8 mouse cellular contexts compared by ENCODE assay signal in genomic region chr11:48823536-48823972, GRCm38 (mm10). TPM values are rescaled to one million over a fixed set of nuclear protein-coding genes. Genes with fewer than 3 reads are reported as not detected.
A peak's percentile ranks its signal among the peaks of the same experiment; 100 is the strongest.
DNase-seq lines count a peak whose midpoint lies in the region; ATAC-seq and TF ChIP-seq lines count a peak whose summit lies in the region.

No protein-coding gene starts in this region.

- no peak overlapping the region for H3K27ac ChIP-seq in left cerebral cortex, adult 2 months
- H3K27ac ChIP-seq in intestine, embryonic 16.5 days (ENCODE audit: low read length) = no peak overlapping the region
- no peak overlapping the region for H3K27ac ChIP-seq in liver, embryonic 16.5 days (ENCODE audit: low read length)

- H3K4me1 ChIP-seq in intestine, embryonic 16.5 days (ENCODE audit: control insufficient read depth, insufficient read depth, low read length) = peaks cover 9% of the 10 kb centered on the region
- peaks cover 17% of the 10 kb centered on the region for H3K4me1 ChIP-seq in liver, embryonic 16.5 days (ENCODE audit: control insufficient read depth, low read depth, low read length)

- peak; percentile 1 for TF ChIP-seq CTCF in left cerebral cortex, adult 2 months (IDR thresholded peaks at IDR 0.05)

- WGBS in intestine, embryonic 16.5 days = under 1% methylated on average over 15 of the region's 15 CpGs
- under 1% methylated on average over 15 of the region's 15 CpGs for WGBS in liver, embryonic 16.5 days (ENCODE audit: insufficient replicate concordance)

- 0 out of 2 replicates have a peak, but pooled peaks cover 2% of the 10 kb centered on the region for H3K27me3 ChIP-seq in intestine, embryonic 16.5 days (replicated peaks; ENCODE audit: control insufficient read depth, insufficient read depth, low read length)
- peaks cover 21% of the 10 kb centered on the region for H3K27me3 ChIP-seq in liver, embryonic 16.5 days (ENCODE audit: control insufficient read depth, insufficient read depth, low read depth, low read length)

- H3K4me2 ChIP-seq in intestine, embryonic 16.5 days (ENCODE audit: low read depth, low read length) = peak overlapping the region; percentile 80
- H3K4me2 ChIP-seq in liver, embryonic 16.5 days (ENCODE audit: low read depth, low read length) = peak overlapping the region; percentile 86

- DNase-seq in left cerebral cortex, adult 2 months (ENCODE audit: extremely low spot score in 1 of 2, low spot score in 2 of 2) = peak; percentile 55 to 56
- no peak for DNase-seq in left cerebral cortex, adult 11 months (ENCODE audit: low spot score)
- peak; percentile 75 to 76 for DNase-seq in cerebellum, postnatal 14 days
- peak; percentile 81 for DNase-seq in neural tube, embryonic 10.5 days (ENCODE audit: extremely low spot score, low spot score)
- peak; percentile 38 for DNase-seq in testis, postnatal 14 days (ENCODE audit: low spot score)

- peak; percentile 49 for ATAC-seq in granulocyte monocyte progenitor cell, adult 5-6 weeks (replicated peaks; ENCODE audit: poor library complexity, severe bottlenecking)
- ATAC-seq in intestine, embryonic 16.5 days = peak; percentile 41
- peak; percentile 57 for ATAC-seq in liver, embryonic 16.5 days (ENCODE audit: low read depth)

- H3K36me3 ChIP-seq in intestine, embryonic 16.5 days (ENCODE audit: control insufficient read depth, insufficient read depth, low read length) = no peaks in the 10 kb centered on the region
- H3K36me3 ChIP-seq in liver, embryonic 16.5 days (ENCODE audit: control insufficient read depth, insufficient read depth) = no peaks in the 10 kb centered on the region

- intact Hi-C loops in left cerebral cortex, adult 2 months (cut with DNase I) = no loop called here

- peak overlapping the region; percentile 35 for H3K4me3 ChIP-seq in left cerebral cortex, adult 2 months
- peak overlapping the region; percentile 50 for H3K4me3 ChIP-seq in intestine, embryonic 16.5 days (ENCODE audit: low read length)
- peak overlapping the region; percentile 59 for H3K4me3 ChIP-seq in liver, embryonic 16.5 days (ENCODE audit: low read depth, low read length)

- H3K9ac ChIP-seq in intestine, embryonic 16.5 days (ENCODE audit: low read depth, low read length) = peak overlapping the region; percentile 57
- H3K9ac ChIP-seq in liver, embryonic 16.5 days (ENCODE audit: low read depth, low read length) = peak overlapping the region; percentile 25

- H3K9me3 ChIP-seq in intestine, embryonic 16.5 days (ENCODE audit: control insufficient read depth, low read length) = no peaks in the 10 kb centered on the region
- no peaks in the 10 kb centered on the region; the same call in 1 of the 2 replicates for H3K9me3 ChIP-seq in liver, embryonic 16.5 days (replicated peaks; ENCODE audit: control insufficient read depth, low read length)

RNA-seq across cellular contexts. Expression of gene Trim7, which starts 2.4 kb away (rescaled TPM):
- total RNA-seq in left cerebral cortex, adult 2 months (2021) = 1 to 10 TPM; 2.4 to 3.3 TPM
- not detected in 2 replicates for total RNA-seq in granulocyte monocyte progenitor cell, adult 5-6 weeks (2014; fragmentation: Nextera tagmentation)
- total RNA-seq in granulocyte monocyte progenitor cell, adult 5-6 weeks (2017) = 0.30 and 0.41 TPM in 2 replicates
- 0.78 and 1.2 TPM in 2 replicates for polyA plus RNA-seq in intestine, embryonic 16.5 days (2015; fragmentation: Nextera tagmentation; extraction: Ambion mirVana)
- 0.11 and 0.14 TPM in 2 replicates for polyA plus RNA-seq in liver, embryonic 16.5 days (2015; fragmentation: Nextera tagmentation; extraction: Ambion mirVana)

RNA-seq across cellular contexts. Expression of gene Gm12184, which starts 2.9 kb away (rescaled TPM):
- total RNA-seq in left cerebral cortex, adult 2 months (2021) = 1 to 10 TPM; 1.1 to 2.6 TPM
- 2.9 and 10.5 TPM in 2 replicates for total RNA-seq in granulocyte monocyte progenitor cell, adult 5-6 weeks (2014; fragmentation: Nextera tagmentation)
- total RNA-seq in granulocyte monocyte progenitor cell, adult 5-6 weeks (2017) = 14.2 and 35.9 TPM in 2 replicates
- 1.3 and 1.4 TPM in 2 replicates for polyA plus RNA-seq in intestine, embryonic 16.5 days (2015; fragmentation: Nextera tagmentation; extraction: Ambion mirVana)
- polyA plus RNA-seq in liver, embryonic 16.5 days (2015; fragmentation: Nextera tagmentation; extraction: Ambion mirVana) = 0.22 and 0.40 TPM in 2 replicates

RNA-seq across cellular contexts. Expression of gene Trim41, which starts 6.4 kb away (rescaled TPM):
- total RNA-seq in left cerebral cortex, adult 2 months (2021) = 10 to 100 TPM; 61.7 to 67.7 TPM
- total RNA-seq in granulocyte monocyte progenitor cell, adult 5-6 weeks (2014; fragmentation: Nextera tagmentation) = 17.1 and 24.2 TPM in 2 replicates
- total RNA-seq in granulocyte monocyte progenitor cell, adult 5-6 weeks (2017) = 39.4 and 50.8 TPM in 2 replicates
- 4.1 and 5.9 TPM in 2 replicates for polyA plus RNA-seq in intestine, embryonic 16.5 days (2015; fragmentation: Nextera tagmentation; extraction: Ambion mirVana)
- 1.6 and 1.8 TPM in 2 replicates for polyA plus RNA-seq in liver, embryonic 16.5 days (2015; fragmentation: Nextera tagmentation; extraction: Ambion mirVana)

RNA-seq across cellular contexts. Expression of gene Rack1, which starts 23.4 kb away (rescaled TPM):
- total RNA-seq in left cerebral cortex, adult 2 months (2021) = 100 to 1,000 TPM; 218 to 220 TPM
- 2,229 and 2,435 TPM in 2 replicates for total RNA-seq in granulocyte monocyte progenitor cell, adult 5-6 weeks (2014; fragmentation: Nextera tagmentation)
- total RNA-seq in granulocyte monocyte progenitor cell, adult 5-6 weeks (2017) = 1,577 and 1,773 TPM in 2 replicates
- polyA plus RNA-seq in intestine, embryonic 16.5 days (2015; fragmentation: Nextera tagmentation; extraction: Ambion mirVana) = 713 and 755 TPM in 2 replicates
- polyA plus RNA-seq in liver, embryonic 16.5 days (2015; fragmentation: Nextera tagmentation; extraction: Ambion mirVana) = 395 and 402 TPM in 2 replicates

RNA-seq across cellular contexts. Expression of gene Irgm1, which starts 47.9 kb away (rescaled TPM):
- total RNA-seq in left cerebral cortex, adult 2 months (2021) = 1 to 10 TPM; 5.5 to 5.6 TPM
- 27.7 and 45.0 TPM in 2 replicates for total RNA-seq in granulocyte monocyte progenitor cell, adult 5-6 weeks (2014; fragmentation: Nextera tagmentation)
- total RNA-seq in granulocyte monocyte progenitor cell, adult 5-6 weeks (2017) = 22.1 and 23.6 TPM in 2 replicates
- 15.6 and 15.8 TPM in 2 replicates for polyA plus RNA-seq in intestine, embryonic 16.5 days (2015; fragmentation: Nextera tagmentation; extraction: Ambion mirVana)
- polyA plus RNA-seq in liver, embryonic 16.5 days (2015; fragmentation: Nextera tagmentation; extraction: Ambion mirVana) = 18.9 and 20.6 TPM in 2 replicates
